Mouse (Mus musculus): ENCODE measurements around the gene Polr2h. TPM values are rescaled to one million over a fixed set of nuclear protein-coding genes. Genes with fewer than 3 reads are reported as not detected.

Polr2h gene
- polyA plus RNA-seq, 1 experiment: 11.0 TPM

GRCm38 (mm10) chr16:20723247-20723646, 5.8 kb downstream of the Polr2h start:
- Histone ChIP-seq H3K27me3 (ENCODE audit: control insufficient read depth, insufficient read depth, low read length) (no peaks in the 10 kb centered on the region), H3K4me1 (ENCODE audit: control insufficient read depth, insufficient read depth, low read length) (peaks cover 2% of the 10 kb centered on the region; the same call in 1 of the 2 replicates), H3K36me3 (ENCODE audit: control insufficient read depth, insufficient read depth, low read length) (no peaks in the 10 kb centered on the region), H3K27ac (ENCODE audit: control insufficient read depth, insufficient read depth, low read depth, low read length) (no peak overlapping the region), H3K4me3 (ENCODE audit: control insufficient read depth, low read depth, low read length) (no peak overlapping the region)
- TF ChIP-seq CTCF (IDR thresholded peaks at IDR 0.05; ENCODE audit: control insufficient read depth, insufficient read depth, insufficient replicate concordance, low read depth, low read length) (no peak), POLR2A (IDR thresholded peaks at IDR 0.05; ENCODE audit: control insufficient read depth, low read depth, low read length) (no peak)

- no peak for TF ChIP-seq POLR2A (IDR thresholded peaks at IDR 0.05; ENCODE audit: control insufficient read depth, low read depth, low read length)
- peak; percentile 71; the same call in 1 of the 2 replicates for TF ChIP-seq CTCF (IDR thresholded peaks at IDR 0.05; ENCODE audit: control insufficient read depth, insufficient read depth, insufficient replicate concordance, low read depth, low read length)
- no peaks in the 10 kb centered on the region for H3K36me3 ChIP-seq (ENCODE audit: control insufficient read depth, insufficient read depth, low read length)
These were observed 6.9 kb downstream of the Polr2h start for GRCm38 (mm10) chr16:20724338-20724748.

GRCm38 (mm10) chr16:20725321-20725720, 7.9 kb downstream of the Polr2h start:
- Histone ChIP-seq H3K27me3 (ENCODE audit: control insufficient read depth, insufficient read depth, low read length) (no peaks in the 10 kb centered on the region), H3K27ac (ENCODE audit: control insufficient read depth, insufficient read depth, low read depth, low read length) (no peak overlapping the region), H3K4me3 (ENCODE audit: control insufficient read depth, low read depth, low read length) (no peak overlapping the region), H3K4me1 (ENCODE audit: control insufficient read depth, insufficient read depth, low read length) (no peaks in the 10 kb centered on the region; the same call in 1 of the 2 replicates), H3K36me3 (ENCODE audit: control insufficient read depth, insufficient read depth, low read length) (no peaks in the 10 kb centered on the region)
- TF ChIP-seq CTCF (IDR thresholded peaks at IDR 0.05; ENCODE audit: control insufficient read depth, insufficient read depth, insufficient replicate concordance, low read depth, low read length): no peak
- TF ChIP-seq POLR2A (IDR thresholded peaks at IDR 0.05; ENCODE audit: control insufficient read depth, low read depth, low read length): no peak

More at GRCm38 (mm10) chr16:20724338-20724748, 6.9 kb downstream of the Polr2h start:
- Histone ChIP-seq H3K4me3 (ENCODE audit: control insufficient read depth, low read depth, low read length) (no peak overlapping the region), H3K27ac (ENCODE audit: control insufficient read depth, insufficient read depth, low read depth, low read length) (no peak overlapping the region), H3K4me1 (ENCODE audit: control insufficient read depth, insufficient read depth, low read length) (no peaks in the 10 kb centered on the region), H3K27me3 (ENCODE audit: control insufficient read depth, insufficient read depth, low read length) (no peaks in the 10 kb centered on the region)

- Histone ChIP-seq H3K4me1 (ENCODE audit: control insufficient read depth, insufficient read depth, low read length) (no peaks in the 10 kb centered on the region; the same call in 1 of the 2 replicates), H3K27me3 (ENCODE audit: control insufficient read depth, insufficient read depth, low read length) (no peaks in the 10 kb centered on the region), H3K36me3 (ENCODE audit: control insufficient read depth, insufficient read depth, low read length) (no peaks in the 10 kb centered on the region), H3K4me3 (ENCODE audit: control insufficient read depth, low read depth, low read length) (no peak overlapping the region), H3K27ac (ENCODE audit: control insufficient read depth, insufficient read depth, low read depth, low read length) (no peak overlapping the region)
- no peak for TF ChIP-seq CTCF (IDR thresholded peaks at IDR 0.05; ENCODE audit: control insufficient read depth, insufficient read depth, insufficient replicate concordance, low read depth, low read length)
- no peak for TF ChIP-seq POLR2A (IDR thresholded peaks at IDR 0.05; ENCODE audit: control insufficient read depth, low read depth, low read length)
These were observed 8.3 kb downstream of the Polr2h start for GRCm38 (mm10) chr16:20725750-20726149.

- Histone ChIP-seq H3K27ac (ENCODE audit: control insufficient read depth, insufficient read depth, low read depth, low read length) (no peak overlapping the region), H3K27me3 (ENCODE audit: control insufficient read depth, insufficient read depth, low read length) (no peaks in the 10 kb centered on the region), H3K4me3 (ENCODE audit: control insufficient read depth, low read depth, low read length) (no peak overlapping the region), H3K4me1 (ENCODE audit: control insufficient read depth, insufficient read depth, low read length) (no peaks in the 10 kb centered on the region; the same call in 1 of the 2 replicates), H3K36me3 (ENCODE audit: control insufficient read depth, insufficient read depth, low read length) (no peaks in the 10 kb centered on the region)
- no peak for TF ChIP-seq CTCF (IDR thresholded peaks at IDR 0.05; ENCODE audit: control insufficient read depth, insufficient read depth, insufficient replicate concordance, low read depth, low read length)
- TF ChIP-seq POLR2A (IDR thresholded peaks at IDR 0.05; ENCODE audit: control insufficient read depth, low read depth, low read length): no peak
These were observed 8.9 kb downstream of the Polr2h start for GRCm38 (mm10) chr16:20726384-20726783.

- Histone ChIP-seq H3K4me1 (ENCODE audit: control insufficient read depth, insufficient read depth, low read length) (peaks cover 5% of the 10 kb centered on the region; the same call in 1 of the 2 replicates), H3K4me3 (ENCODE audit: control insufficient read depth, low read depth, low read length) (no peak overlapping the region), H3K27ac (ENCODE audit: control insufficient read depth, insufficient read depth, low read depth, low read length) (no peak overlapping the region), H3K27me3 (ENCODE audit: control insufficient read depth, insufficient read depth, low read length) (no peaks in the 10 kb centered on the region; the same call in 1 of the 2 replicates), H3K36me3 (ENCODE audit: control insufficient read depth, insufficient read depth, low read length) (no peaks in the 10 kb centered on the region)
- TF ChIP-seq CTCF (IDR thresholded peaks at IDR 0.05; ENCODE audit: control insufficient read depth, insufficient read depth, insufficient replicate concordance, low read depth, low read length): no peak
- TF ChIP-seq POLR2A (IDR thresholded peaks at IDR 0.05; ENCODE audit: control insufficient read depth, low read depth, low read length): no peak
These were observed 12.8 kb downstream of the Polr2h start for GRCm38 (mm10) chr16:20730293-20730711.

- Histone ChIP-seq H3K27ac (ENCODE audit: control insufficient read depth, insufficient read depth, low read depth, low read length) (no peak overlapping the region), H3K4me1 (ENCODE audit: control insufficient read depth, insufficient read depth, low read length) (peaks cover 5% of the 10 kb centered on the region; the same call in 1 of the 2 replicates), H3K27me3 (ENCODE audit: control insufficient read depth, insufficient read depth, low read length) (no peaks in the 10 kb centered on the region; the same call in 1 of the 2 replicates), H3K4me3 (ENCODE audit: control insufficient read depth, low read depth, low read length) (no peak overlapping the region), H3K36me3 (ENCODE audit: control insufficient read depth, insufficient read depth, low read length) (no peaks in the 10 kb centered on the region)
- no peak for TF ChIP-seq CTCF (IDR thresholded peaks at IDR 0.05; ENCODE audit: control insufficient read depth, insufficient read depth, insufficient replicate concordance, low read depth, low read length)
- no peak for TF ChIP-seq POLR2A (IDR thresholded peaks at IDR 0.05; ENCODE audit: control insufficient read depth, low read depth, low read length)
These were observed 14.2 kb downstream of the Polr2h start for GRCm38 (mm10) chr16:20731688-20732087.

All from testis, adult 2 months (tissue).